Mouse (Mus musculus) layer of hippocampus, adult 2 months (tissue): ENCODE data around the gene Arf5. TPM values are rescaled to one million over a fixed set of nuclear protein-coding genes. Genes with fewer than 3 reads are reported as not detected.

Experiments used
- DNase-seq, 2 experiments: peaks; one replicate each; pipeline ENCODE4 v3.0.0; 2022; ENCODE audit warnings: low spot score in 2 of 2
- H3K27ac ChIP-seq: fragments of 200-600 bp; 2 replicates; pipeline ENCODE4 v1.8.1; 2022
- H3K4me3 ChIP-seq: fragments of 200-600 bp; 2 replicates; pipeline ENCODE4 v1.8.1; 2022; ENCODE audit warnings: mild to moderate bottlenecking
- CTCF ChIP-seq: fragments of 200-600 bp; conservative IDR thresholded peaks from 2 replicates; pipeline ENCODE4 v1.8.1; 2022; ENCODE audit warnings: antibody characterized with exemption, mild to moderate bottlenecking, moderate library complexity
- long read RNA-seq, 2 experiments: library from polyadenylated mRNA; stranded (forward); transcript quantifications; one replicate each; pipeline ENCODE4 v2.0.0; 2021; ENCODE audit warnings: borderline mapping rate in 2 of 2
- total RNA-seq, 2 experiments: library from RNA; stranded (reverse); gene quantifications; 2 replicates each; pipeline ENCODE4 v1.2.3; 2021

Gene Arf5
- 100 to 1,000 TPM; 285 to 294 TPM for total RNA-seq
- long read RNA-seq, experiment 1, transcript Arf5-201 (6 exons, 1,116 nt) = major isoform, 194 of 218 reads
- long read RNA-seq, experiment 1, partial matches to known transcripts = 17 of 218 reads
- long read RNA-seq, experiment 1, other reads (novel, unspliced or antisense) = 6 of 218 reads
- long read RNA-seq, experiment 2, transcript Arf5-201 (6 exons, 1,116 nt) = major isoform, 277 of 295 reads
- long read RNA-seq, experiment 2, partial matches to known transcripts = 11 of 295 reads
- long read RNA-seq, experiment 2, other reads (novel, unspliced or antisense) = 5 of 295 reads

GRCm38 (mm10) chr6:28423313-28423712 is at the start of gene Arf5:
Gene Arf5, plus strand, starts transcription at chr6:28423560.
- TF ChIP-seq CTCF = no peak
- DNase-seq = peak; percentile 90 to 95
- H3K4me3 ChIP-seq = peak within 1 kb of the TSS; percentile 75
- H3K27ac ChIP-seq = peak within 1 kb of the TSS; percentile 99

- DNase-seq = no peak
- Histone ChIP-seq H3K27ac (no peak overlapping the region), H3K4me3 (no peak overlapping the region)
- TF ChIP-seq CTCF = peak; percentile 65
Observed at GRCm38 (mm10) chr6:28381983-28382382, 41.4 kb upstream of the Arf5 start.

- DNase-seq = no peak
- TF ChIP-seq CTCF = no peak
Observed at GRCm38 (mm10) chr6:28385169-28385568, 38.2 kb upstream of the Arf5 start.

GRCm38 (mm10) chr6:28389038-28389437 is 34.3 kb upstream of the Arf5 start:
- Histone ChIP-seq H3K4me3 (no peak overlapping the region), H3K27ac (no peak overlapping the region)
- TF ChIP-seq CTCF = no peak
- DNase-seq = no peak

More at GRCm38 (mm10) chr6:28385169-28385568, 38.2 kb upstream of the Arf5 start:
- H3K27ac ChIP-seq = no peak overlapping the region
- no peak overlapping the region for H3K4me3 ChIP-seq

GRCm38 (mm10) chr6:28396051-28396852 is 27.1 kb upstream of the Arf5 start:
- Histone ChIP-seq H3K27ac (0 out of 2 replicates have a peak overlapping the region, but pooled peaks have one; percentile 5), H3K4me3 (peak overlapping the region; percentile 56)
- TF ChIP-seq CTCF = no peak
- DNase-seq = no peak

- H3K4me3 ChIP-seq = peak overlapping the region; percentile 56
- H3K27ac ChIP-seq = 0 out of 2 replicates have a peak overlapping the region, but pooled peaks have one; percentile 5
- DNase-seq = no peak
- TF ChIP-seq CTCF = no peak
Observed at GRCm38 (mm10) chr6:28396853-28397457, 26.4 kb upstream of the Arf5 start.

- DNase-seq = no peak
- TF ChIP-seq CTCF = no peak
- peak within 1 kb of the TSS; percentile 5; the same call in 1 of the 2 replicates for H3K27ac ChIP-seq
- H3K4me3 ChIP-seq = peak within 1 kb of the TSS; percentile 56
Observed at GRCm38 (mm10) chr6:28397681-28398203, 25.6 kb upstream of the Arf5 start, which contains the start of gene Zfp800. Gene Zfp800, minus strand, starts transcription at chr6:28398005.

- TF ChIP-seq CTCF = peak; percentile 62
- no peak overlapping the region for H3K27ac ChIP-seq
- DNase-seq = no peak
- no peak overlapping the region for H3K4me3 ChIP-seq
Observed at GRCm38 (mm10) chr6:28398726-28399125, 24.6 kb upstream of the Arf5 start.

- Histone ChIP-seq H3K27ac (no peak overlapping the region), H3K4me3 (no peak overlapping the region)
- TF ChIP-seq CTCF = peak; percentile 59
- no peak for DNase-seq
Observed at GRCm38 (mm10) chr6:28399791-28400190, 23.6 kb upstream of the Arf5 start.

GRCm38 (mm10) chr6:28410053-28410452 is 13.3 kb upstream of the Arf5 start:
- no peak overlapping the region for H3K27ac ChIP-seq
- TF ChIP-seq CTCF = no peak
- no peak overlapping the region for H3K4me3 ChIP-seq
- DNase-seq = no peak

- DNase-seq = no peak
- Histone ChIP-seq H3K27ac (no peak overlapping the region), H3K4me3 (no peak overlapping the region)
- TF ChIP-seq CTCF = no peak
Observed at GRCm38 (mm10) chr6:28411236-28411635, 12.1 kb upstream of the Arf5 start.

GRCm38 (mm10) chr6:28416981-28417380 is 6.4 kb upstream of the Arf5 start:
- H3K27ac ChIP-seq = peak overlapping the region; percentile 77; the same call in 1 of the 2 replicates
- no peak for DNase-seq
- no peak overlapping the region for H3K4me3 ChIP-seq
- TF ChIP-seq CTCF = no peak

GRCm38 (mm10) chr6:28418449-28418848 is 4.9 kb upstream of the Arf5 start:
- DNase-seq = peak; percentile 49 to 63
- Histone ChIP-seq H3K4me3 (peak overlapping the region; percentile 2; the same call in 1 of the 2 replicates), H3K27ac (peak overlapping the region; percentile 77)
- TF ChIP-seq CTCF = peak; percentile 37
